Mouse (Mus musculus): ENCODE measurements around the gene Eef2.

DNA sequence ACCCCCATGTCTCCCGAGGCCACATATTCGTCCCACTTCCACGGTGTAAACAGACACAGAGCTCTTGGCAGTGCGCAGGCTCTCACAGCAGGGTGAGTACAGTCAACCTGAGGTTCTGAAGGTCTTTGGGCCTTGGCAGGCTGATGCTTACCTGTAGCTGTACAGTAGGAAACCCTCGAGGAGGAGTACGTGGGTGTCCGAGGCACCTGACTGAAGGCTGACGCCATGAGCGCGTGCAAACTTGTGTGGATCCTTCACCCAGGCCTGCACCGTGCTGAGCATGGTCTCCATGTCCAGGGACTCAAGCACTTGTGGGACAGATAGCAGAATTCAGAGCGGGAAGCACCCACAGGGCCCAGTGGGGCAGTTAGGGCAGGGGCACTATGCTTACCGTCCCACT is 23.7 kb downstream of the Eef2 start:
- no peak for TF ChIP-seq FLI1 (IDR thresholded peaks at IDR 0.05; ENCODE audit: low read length)
- no peak for TF ChIP-seq GATA1 (IDR thresholded peaks at IDR 0.05; ENCODE audit: borderline replicate concordance, low read length)
